Mouse (Mus musculus): ENCODE data around the gene Tcf7.
A peak's percentile ranks its signal among the peaks of the same experiment; 100 is the strongest.
"Not testable (repeated sequence)": the region's sequence is repeated elsewhere in the genome, so short reads cannot be mapped to it uniquely, and the experiment has no call there.

Tcf7 gene

GRCm38 (mm10) chr11:52227466-52228226 lies 55.2 kb downstream of the Tcf7 start:
- DNase-seq (ENCODE audit: low spot score) = no peak

- DNase-seq (ENCODE audit: low spot score) = no peak
Measured at GRCm38 (mm10) chr11:52227053-52227452, 55.8 kb downstream of the Tcf7 start.

GRCm38 (mm10) chr11:52225986-52226599 lies 56.7 kb downstream of the Tcf7 start:
- no peak for DNase-seq (ENCODE audit: low spot score)

GRCm38 (mm10) chr11:52223968-52224682 lies 58.7 kb downstream of the Tcf7 start:
- no peak for DNase-seq (ENCODE audit: low spot score)

- no peak for DNase-seq (ENCODE audit: low spot score)
Measured at GRCm38 (mm10) chr11:52222891-52223290, 59.9 kb downstream of the Tcf7 start.

- not testable (repeated sequence) for DNase-seq (ENCODE audit: low spot score)
Measured at GRCm38 (mm10) chr11:52221921-52222320, 60.9 kb downstream of the Tcf7 start.

GRCm38 (mm10) chr11:52220282-52220681 lies 62.5 kb downstream of the Tcf7 start:
- peak; percentile 80 for DNase-seq (ENCODE audit: low spot score)

- DNase-seq (ENCODE audit: low spot score) = no peak
Measured at GRCm38 (mm10) chr11:52213887-52214286, 68.9 kb downstream of the Tcf7 start, which contains the start of gene Olfr1371. Gene Olfr1371, minus strand, starts transcription at chr11:52213987.
